Mouse (Mus musculus) frontal cortex, postnatal 14 days (tissue): ENCODE results near the gene Hoxd3.

Experiments
- DNase-seq, 2 experiments: peaks; one replicate each; pipeline ENCODE4 v3.0.0; 2022; ENCODE audit warnings: low spot score in 2 of 2

Hoxd3 gene

DNA sequence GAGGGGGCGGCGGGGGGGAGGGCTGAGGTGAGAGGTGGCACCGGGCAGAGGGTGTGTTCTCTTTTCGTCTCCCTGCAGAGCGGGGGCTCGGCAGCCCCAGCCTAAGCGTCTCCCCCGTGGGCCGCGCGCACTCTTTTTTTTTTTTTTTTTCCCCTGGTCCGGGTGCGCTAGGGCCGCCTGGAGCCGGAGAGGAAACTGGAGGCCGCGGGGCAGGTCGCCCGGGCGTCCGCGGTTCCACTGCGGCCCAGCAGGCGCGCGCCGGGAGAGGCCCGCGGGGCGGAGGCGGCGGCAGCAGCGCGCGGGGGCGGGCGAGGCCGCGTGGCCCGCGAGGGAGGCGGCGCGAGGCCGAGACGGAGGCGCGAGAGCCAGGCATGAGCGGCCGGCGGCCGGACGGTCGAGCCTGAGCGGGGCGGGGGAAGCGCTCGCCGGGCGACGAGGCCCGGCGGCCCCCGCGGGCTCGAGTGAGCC lies 6.7 kb upstream of the Hoxd3 start:
- DNase-seq = no peak

DNA sequence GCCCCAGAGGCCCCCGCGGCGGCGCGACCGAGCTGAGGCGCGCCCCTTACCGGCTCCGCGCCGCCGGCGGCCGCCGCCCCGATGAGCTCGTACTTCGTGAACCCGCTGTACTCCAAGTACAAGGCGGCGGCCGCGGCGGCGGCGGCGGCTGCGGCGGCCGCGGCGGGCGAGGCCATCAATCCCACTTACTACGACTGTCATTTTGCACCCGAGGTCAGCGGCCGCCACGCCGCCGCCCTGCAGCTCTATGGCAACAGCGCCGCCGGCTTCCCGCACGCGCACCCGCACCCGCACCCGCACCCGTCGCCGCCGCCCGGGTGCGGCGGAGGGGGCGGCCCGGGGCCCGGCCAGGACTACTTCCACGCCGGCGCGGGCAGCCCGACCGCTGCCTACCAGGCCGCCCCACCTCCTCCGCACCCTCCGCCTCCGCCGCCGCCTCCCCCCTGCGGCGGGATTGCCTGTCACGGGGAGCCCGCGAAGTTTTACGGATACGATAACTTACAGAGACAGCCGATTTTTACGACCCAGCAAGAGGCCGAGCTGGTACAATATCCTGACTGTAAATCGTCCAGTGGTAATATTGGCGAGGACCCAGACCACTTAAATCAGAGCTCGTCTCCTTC lies 6.1 kb upstream of the Hoxd3 start:
- DNase-seq = no peak

DNA sequence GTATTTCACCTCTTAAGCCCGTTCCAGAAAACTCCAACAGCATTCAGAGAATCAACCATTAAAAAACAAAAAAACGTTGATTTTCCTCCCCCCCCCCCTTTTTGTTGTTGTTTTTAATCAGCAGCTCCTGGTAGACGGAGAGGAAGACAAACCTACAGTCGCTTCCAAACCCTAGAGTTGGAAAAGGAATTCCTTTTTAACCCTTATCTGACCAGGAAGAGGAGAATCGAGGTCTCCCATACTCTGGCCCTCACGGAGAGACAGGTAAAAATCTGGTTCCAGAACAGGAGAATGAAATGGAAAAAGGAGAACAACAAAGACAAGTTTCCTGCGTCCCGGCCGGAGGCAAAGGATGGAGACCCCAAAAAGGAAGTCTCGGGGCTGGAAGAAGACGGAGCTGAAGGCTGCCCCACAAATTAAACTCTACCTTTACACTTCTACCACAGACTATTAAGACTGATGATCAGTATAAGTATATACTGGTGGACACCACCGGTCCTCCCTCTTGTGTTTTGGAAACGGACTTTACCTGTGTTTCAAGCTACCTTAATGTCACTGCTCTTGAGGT lies 5.2 kb upstream of the Hoxd3 start:
- no peak for DNase-seq

DNA sequence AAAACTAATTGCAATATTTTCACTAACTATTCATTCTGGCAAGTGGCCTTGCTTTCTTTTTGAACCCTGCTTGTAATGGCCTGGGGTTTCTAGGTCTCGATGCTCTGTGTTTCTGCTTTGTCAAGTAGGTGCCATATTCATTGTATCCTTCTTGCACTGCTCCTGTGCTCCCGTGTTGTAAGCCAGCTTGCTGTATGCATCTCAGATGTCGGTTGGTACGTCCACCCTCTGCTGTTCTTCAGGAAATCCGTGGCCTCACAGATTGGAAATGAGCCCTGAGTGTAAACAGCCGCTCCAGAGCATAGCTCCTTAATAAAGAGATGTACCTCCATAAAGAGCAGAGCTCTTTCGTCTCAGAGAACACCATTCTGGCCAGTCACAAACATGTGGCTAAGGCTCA lies 4.1 kb upstream of the Hoxd3 start:
- DNase-seq = no peak

DNA sequence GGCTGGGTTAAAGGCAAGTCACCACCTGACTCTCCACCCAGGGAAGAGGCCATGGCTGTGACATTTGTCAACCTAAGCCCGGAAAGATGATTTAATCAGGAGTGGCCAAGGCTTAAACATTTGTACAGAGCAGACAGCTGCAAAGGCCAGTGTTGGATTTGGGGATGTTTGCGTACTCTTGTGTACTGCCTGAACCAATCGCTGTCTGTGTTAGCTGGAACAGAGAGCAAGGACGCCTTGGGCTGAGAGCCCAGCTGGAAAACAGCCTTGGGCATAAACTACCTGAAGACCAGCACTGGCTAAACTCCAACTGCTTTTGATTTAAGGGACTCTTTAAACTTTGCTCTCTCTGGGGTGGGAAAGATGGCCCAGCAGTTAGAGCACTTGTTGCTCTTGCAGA lies 3.1 kb upstream of the Hoxd3 start:
- DNase-seq = no peak

DNA sequence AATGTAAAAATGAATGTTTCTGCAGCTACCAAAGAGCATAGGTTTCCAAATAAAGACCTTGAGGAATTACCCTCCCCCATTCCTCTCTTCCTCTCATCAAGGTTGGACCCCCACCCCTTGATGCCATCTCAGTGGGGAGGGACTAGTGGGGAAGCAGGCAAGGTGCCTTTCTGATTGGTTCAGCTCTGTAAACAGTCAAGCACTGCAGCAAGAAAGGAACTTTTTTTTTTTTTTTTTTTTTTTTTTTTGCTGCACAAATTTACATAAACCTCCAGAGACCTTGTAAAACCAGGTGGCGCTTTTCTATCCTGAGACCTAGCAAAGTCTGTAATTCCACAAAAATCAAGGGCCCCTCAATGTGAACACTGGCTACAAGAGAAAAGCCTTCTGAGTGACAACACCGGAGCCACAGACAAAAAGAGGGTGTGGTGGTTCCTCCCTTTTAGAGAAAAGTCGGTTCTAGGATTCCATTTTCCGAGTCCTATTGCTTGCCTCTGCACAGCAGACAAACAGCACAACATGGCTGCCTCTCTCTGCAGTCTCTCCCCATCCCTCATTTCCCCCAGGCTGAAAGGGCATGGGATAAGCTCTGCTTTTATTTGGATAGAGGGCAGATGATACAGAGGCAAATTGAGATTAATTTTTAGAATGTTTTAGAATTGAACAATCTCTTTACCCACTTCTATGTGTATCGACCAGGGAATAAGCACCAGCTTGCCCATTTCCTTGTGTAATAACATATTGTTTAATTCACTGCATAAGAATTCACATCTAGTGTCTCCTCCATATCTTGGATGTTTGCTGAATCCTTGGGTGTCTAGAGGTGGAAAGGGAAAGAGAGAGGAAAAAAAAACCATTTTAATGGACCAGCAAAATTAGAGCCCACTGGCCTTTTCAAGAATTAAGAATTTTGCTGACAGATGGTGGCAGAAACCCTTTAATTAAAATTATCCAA lies 2.0 kb upstream of the Hoxd3 start:
- no peak for DNase-seq

DNA sequence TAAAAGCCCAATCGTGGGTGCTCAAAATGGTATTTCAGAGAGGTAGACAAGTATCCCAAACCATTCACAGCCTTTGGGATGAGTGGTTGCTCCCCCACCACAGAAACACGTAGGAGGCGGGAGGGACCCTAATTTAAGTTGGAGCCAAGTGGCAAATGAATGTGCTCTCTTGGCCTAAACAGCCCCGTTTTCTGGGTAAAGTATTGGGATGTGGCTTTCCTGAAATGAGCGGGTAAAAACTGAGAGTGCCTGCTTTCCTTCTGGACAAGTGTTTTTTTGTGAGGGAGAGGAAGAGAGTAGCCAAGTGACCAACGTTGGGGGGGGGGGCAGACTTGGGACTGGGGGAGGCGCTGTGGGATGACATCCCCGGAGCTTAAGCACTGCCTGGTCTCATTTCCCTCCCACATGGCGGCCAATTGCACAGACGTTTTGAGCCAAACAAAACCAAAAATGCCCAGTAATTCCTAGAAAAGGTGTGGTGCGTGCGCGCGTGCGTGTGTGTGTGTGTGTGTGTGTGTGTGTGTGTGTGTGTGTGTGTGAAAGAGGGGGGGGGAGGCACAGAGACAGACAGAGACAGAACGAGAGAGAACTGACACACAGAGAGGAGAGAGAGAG lies 691 bp upstream of the Hoxd3 start:
- DNase-seq = no peak

DNA sequence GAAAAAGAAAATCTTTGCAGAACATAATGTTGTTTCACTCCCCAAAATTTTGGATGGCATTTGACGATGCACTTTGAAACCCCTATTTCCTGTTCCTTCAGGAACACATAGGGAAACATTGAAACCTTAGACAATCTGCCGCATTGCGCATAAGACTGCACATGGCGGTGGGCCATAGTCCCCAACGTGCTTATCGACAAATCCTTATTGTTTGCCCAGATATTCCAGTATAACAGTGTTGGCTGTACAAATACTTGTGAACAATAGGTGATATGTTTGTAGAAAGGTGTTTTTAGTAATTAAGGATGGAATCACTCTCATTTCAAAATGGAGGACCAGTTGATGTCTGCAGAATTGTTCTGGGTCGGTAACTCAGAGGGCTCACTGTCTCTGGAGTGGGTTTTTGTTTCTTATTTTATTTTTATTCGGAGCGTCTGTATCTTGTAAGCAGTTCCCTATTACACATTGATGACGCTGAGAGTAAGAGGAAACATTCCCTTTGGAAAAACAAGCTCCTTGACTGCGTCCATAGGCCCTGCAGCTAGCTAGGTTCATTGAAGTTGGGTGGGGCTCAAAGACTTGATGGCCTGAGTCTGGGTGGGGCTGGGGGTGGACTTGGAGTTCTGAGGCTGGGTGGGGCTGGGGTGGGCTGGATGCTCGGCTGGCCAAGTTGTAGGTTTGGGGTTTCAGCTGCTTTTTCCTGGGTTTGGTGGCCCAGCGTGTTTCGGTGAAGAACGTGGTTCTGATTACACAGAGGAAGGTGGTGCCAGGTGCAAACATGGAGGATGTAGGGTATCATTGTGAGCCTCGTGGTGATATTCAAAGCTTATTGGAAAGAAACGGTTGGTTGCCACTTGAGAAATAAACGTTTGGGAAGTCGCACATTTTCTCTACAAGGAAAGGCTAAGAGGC lies 1.8 kb downstream of the Hoxd3 start:
- no peak for DNase-seq

DNA sequence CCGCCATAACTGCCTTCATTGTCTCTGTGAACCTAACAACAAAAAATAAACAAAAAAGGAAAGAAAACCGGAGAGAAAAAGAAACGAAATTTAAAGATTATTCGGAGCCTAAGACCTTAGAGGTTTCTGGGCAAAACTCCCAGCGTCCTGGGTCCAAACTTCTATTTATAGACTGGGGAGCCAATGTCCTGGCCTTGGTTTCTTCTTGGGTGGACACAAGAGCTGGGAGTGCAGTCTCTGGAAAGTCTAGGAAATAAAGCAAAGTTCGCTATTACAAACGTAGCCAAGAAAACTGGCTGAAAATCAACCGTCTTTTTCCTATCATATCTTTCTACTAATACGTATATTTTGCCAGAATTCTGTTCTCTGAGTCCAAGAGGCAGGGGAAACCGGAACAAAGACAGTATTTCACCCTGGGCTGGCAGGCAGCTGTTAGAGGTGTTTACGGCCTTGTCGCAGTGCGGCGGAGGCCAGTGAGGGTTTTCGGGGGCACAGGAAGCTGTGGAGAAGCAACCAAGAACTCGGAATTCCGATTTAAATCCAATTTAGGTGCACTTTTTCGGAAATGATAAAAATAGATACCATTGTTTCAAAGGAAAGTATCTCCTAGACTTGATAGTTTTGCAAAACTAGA lies 2.5 kb downstream of the Hoxd3 start:
- DNase-seq = no peak

DNA sequence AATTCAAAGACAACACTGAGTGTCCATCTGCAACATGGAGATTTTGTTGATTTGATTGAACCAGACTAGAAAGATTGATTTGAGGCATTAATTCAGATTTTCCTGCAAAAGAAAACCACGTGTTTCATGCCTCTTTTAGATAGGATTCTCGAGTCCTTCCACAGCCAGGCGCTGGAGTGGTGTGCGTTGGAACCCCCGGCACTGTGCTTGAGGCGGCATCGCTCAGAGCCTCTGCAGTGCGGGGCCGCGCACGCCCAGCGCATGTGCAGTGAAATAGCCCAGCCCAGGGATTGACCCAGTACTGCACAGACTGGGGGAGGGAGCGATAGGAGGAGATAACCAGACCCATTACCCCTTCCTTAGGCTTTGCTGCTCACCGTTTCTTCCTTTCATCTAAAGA lies 3.2 kb downstream of the Hoxd3 start:
- DNase-seq = no peak

DNA sequence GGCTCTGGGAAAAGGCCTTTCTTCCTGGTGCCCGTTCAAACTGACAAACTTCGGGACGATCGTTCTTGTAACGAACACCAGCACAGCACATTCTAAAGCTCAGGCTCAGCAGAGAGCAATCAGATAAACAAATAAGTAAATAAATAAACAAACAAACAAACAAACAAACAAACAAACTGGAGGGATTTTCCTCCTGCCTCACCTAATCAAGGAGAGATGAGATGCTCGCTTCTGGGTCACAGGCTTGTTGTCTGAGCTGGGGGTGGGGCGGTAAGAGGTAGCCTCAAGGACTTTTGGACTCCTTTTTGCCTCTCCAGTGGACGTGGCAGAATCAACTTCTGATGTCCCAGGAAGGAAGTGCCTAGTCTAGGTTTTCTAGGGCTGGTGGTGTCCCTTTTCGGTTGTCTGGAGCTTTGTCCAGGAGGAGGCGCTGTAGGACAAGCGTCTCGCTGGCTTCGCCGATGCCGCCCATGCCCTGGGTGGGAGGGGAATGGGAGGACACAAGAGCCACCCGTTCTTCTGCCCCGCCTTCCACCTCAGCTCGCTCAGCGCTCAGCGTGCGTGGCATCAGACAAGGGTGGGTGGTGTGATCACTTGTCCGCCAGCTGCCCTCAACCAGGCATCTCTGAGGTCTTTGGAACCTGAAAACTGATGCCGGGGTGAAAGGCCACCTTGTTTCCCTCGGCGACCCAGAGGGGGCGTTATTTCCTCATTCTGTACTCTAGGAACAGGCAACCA lies 3.9 kb downstream of the Hoxd3 start:
- peak; percentile 37 to 68 for DNase-seq

DNA sequence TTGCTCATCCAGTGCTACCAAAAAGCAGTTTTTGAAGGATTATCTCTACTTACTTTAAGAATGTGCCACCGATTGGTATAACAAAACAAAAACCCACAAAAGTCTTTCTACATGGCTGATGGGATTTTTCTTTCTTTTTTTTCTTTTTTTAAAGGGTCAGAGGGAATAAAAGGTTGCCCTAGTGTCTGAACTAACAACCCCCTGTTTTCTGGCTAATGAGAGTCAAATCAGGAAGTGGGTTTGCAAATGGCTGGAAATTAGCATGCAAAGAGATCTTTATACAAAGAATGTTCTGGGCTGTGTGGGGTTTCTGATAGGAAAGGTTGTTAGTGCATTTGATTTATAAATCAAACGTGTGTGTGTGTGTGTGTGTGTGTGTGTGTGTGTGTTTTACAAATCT lies 8.7 kb downstream of the Hoxd3 start:
- DNase-seq = no peak

DNA sequence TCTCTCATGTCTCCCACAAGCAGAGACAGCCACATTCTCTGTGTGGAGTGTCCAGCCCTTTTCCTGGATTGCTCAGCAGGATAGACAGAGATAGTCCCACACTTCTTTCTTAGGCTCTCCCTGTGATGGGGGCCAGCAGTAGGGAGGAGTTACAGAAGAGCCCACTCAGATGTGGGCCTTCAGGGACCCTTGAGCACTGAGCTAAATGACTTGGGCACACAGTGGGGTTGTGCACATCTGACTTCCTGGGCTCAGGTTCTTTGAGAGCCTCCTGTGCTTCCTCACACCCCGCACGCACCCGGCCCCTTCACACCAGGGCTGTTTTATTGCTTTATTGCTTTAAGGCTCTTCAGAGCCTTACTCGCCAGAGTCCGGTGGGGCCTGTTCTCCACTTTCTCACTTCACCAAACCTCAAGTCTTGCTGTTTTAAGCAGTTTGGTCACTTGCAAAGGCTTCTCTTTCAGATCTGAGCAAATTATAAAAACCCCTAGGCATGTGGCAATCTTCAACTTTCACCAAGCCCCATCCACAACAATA lies 9.3 kb downstream of the Hoxd3 start:
- DNase-seq = no peak

DNA sequence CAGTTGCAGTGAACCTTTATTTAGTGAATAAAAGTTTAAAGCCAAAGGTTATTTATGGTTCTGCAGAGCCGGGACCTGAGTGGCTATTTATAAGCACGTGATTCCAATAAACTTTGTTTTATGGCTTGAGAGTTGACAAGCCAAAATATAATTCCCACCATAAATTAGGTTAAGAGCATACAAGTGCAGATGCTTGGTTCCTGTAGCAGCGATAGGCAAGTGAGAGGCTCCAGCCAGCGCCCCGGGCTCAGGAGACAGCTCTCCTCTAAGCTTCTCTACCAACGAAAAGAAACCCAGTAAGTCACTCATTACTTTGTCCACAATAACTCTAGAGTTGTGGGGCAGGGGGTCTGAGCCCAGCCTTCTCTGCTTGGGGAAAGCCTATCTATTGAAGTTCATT lies 10.2 kb downstream of the Hoxd3 start:
- DNase-seq = no peak

DNA sequence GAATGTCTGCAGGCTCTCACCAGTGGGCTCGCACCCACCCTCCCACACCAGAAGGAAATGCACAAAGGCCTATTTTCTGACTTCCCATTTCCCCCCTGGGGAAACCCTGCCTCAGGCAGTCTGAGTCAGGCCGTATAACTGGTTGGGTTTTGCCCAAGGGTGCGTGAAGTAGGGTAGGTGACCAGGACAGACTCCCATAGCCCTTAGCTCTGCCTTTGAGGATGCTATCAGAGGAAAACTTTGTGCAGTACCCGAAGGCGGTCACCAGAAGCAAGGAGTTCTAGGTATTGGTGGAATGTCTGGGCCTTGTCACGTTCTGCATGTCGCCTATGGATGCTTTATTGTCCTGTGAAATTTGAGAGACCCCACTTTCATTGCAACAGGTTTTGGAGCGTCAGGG lies 11.2 kb downstream of the Hoxd3 start:
- no peak for DNase-seq

DNA sequence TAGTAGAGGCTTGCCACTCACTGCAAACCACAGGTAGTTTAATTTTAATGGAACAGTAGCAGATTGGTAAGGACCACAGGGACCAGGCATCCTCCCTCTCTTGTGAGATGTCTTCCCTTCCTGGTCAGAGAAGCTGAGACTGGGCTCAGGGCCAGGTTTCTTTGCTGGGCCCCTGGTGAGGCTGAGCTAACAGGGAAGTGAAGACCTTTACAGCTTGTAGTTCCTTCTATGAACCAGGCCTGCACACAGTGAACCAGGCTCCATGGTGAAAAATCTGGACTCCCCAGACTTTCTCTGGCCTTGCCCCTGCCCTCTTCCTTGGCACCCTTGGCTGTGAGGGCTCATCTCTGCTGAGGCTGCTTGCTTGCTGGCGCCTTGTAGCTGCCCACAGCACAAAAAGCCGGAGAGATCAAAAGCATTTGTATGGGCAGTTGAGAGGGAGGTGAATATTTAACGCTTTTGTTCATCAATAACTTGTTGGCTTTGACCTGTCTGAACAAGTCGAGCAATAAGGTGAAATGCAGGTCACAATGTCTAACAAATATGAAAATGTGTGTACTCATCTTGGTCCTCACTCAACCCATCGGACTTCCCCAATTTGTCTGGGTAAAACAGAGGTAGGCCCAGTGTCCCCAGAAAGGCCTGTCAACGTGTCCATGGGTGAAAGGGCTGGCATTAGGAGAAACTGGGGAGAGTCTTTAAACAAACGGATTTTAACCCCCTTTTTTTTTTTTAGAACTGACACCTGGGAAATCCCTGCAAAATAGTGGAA lies 12.7 kb downstream of the Hoxd3 start:
- DNase-seq = no peak

DNA sequence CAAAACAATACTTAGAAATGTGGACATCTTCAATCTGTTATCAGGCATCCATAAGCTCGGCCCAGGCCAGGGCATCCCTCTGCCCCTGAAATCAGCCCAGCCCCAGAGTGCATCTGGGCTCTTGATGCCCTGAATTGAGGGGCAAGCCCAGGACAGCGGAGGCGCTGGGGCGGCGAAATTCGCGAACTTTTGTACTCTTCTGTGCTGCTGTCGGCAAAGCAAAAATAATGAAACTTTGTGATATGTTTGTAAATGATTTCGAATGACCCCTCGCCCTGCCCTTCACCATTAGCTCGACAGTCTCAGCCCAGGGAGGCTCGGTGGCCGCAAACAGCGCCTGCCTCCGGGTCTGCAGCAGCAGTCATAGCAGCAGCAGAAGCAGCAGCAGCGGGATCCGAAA lies 13.4 kb downstream of the Hoxd3 start:
- DNase-seq = no peak

DNA sequence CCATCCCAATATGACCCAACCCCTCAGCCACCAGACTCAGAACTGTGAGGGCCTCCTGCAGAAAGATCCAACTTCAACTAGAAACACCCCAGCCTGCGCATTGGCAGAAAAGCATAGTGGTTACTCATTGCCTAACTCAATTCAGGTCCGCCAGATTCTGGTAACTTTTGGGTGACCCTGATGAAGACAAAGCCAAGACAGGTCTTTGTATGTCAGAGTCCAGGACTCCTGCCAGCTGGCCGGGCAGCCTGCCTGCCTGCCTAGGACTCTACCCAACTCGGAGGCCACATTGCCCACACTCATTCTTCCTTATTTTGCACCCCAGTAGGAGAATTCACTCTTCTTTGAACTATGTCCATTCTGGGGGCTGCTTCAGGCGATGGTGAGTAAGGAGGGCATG lies 14.8 kb downstream of the Hoxd3 start, which contains the start of gene Gm28230:
Gene Gm28230 (plus strand): TSS at position 178 of the 400 bp plus-strand sequence.
- DNase-seq = no peak
